Mouse (Mus musculus): ENCODE results near the gene Ctr9. TPM values are rescaled to one million over a fixed set of nuclear protein-coding genes. Genes with fewer than 3 reads are reported as not detected.

Ctr9 gene
- 48.0 and 64.5 TPM in 2 replicates for polyA plus RNA-seq (2012; rRNA removed)

GRCm38 (mm10) chr7:111028281-111029045 lies at the start of gene Ctr9:
Gene Ctr9, plus strand, starts transcription at chr7:111028951.

GRCm38 (mm10) chr7:110982053-110982705 lies 46.6 kb upstream of the Ctr9 start, which contains the start of gene Mrvi1:
Gene Mrvi1, minus strand, starts transcription at chr7:110982461.

GRCm38 (mm10) chr7:111082822-111083732 lies 54.3 kb downstream of the Ctr9 start, which contains the start of gene Eif4g2:
Gene Eif4g2, minus strand, starts transcription at chr7:111083030.

Other genes with a start within 250 kb of the Ctr9 start
- gene Rnf141, start 184.5 kb upstream of the Ctr9 start, polyA plus RNA-seq (2012; rRNA removed): 20.1 and 29.5 TPM in 2 replicates
- gene Lyve1, start 165.7 kb upstream of the Ctr9 start, polyA plus RNA-seq (2012; rRNA removed): 3.4 and 4.1 TPM in 2 replicates
- gene Mrvi1, start 46.5 kb upstream of the Ctr9 start, polyA plus RNA-seq (2012; rRNA removed): 2.5 and 2.8 TPM in 2 replicates
- 728 and 764 TPM in 2 replicates for gene Eif4g2, start 54.1 kb downstream of the Ctr9 start, polyA plus RNA-seq (2012; rRNA removed)